Mouse (Mus musculus) neutrophil, adult 5-6 weeks (primary cell): ENCODE measurements around the gene Prss22. TPM values are rescaled to one million over a fixed set of nuclear protein-coding genes. Genes with fewer than 3 reads are reported as not detected.

Source experiments
- ATAC-seq: fragments of 151-379, 151-347 bp; 2 replicates; pipeline ENCODE4 v1.8.0; 2017; ENCODE audit warnings: mild to moderate bottlenecking, moderate TSS enrichment; ENCODE audit not compliant: insufficient number of reproducible peaks, poor library complexity, low FRiP score, severe bottlenecking; ENCODE audit errors: extremely low read depth
- total RNA-seq: library from RNA; stranded (forward); fragments of 200-1000 nt; gene quantifications from 2 replicates; pipeline ENCODE4 v1.2.3, GENCODE M21; 2017

Prss22 gene
- total RNA-seq, 1 experiment from 2014 or later, result 3.7 TPM

DNA sequence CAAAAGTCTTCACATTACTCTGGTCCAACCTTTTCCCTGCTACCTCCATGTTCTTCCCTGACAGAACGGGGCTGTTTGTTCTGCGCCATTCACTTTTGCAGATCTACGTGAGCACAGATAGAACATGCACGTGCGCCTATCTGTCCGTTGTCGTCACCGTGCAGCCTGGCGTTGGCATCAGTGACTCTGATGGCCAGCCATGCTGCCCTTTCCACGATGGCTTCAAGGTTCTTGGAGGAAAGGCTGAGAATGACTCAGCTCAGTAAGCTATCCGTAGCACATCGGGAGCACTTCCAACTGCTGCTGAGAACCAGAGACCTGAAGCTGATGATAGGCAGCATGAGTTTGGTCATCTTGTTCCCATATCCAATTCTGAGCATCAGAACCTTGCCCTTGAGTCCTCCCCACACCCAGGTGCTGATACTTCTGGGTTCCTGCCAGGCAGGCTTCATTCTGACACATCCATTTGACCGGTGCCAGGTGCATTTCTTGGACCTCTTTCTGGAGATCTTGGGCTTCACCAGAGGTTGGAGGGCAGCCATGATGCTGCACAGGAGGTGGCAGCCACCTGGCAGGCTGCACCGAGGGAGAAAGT lies 6.3 kb upstream of the Prss22 start:
- no peak for ATAC-seq

DNA sequence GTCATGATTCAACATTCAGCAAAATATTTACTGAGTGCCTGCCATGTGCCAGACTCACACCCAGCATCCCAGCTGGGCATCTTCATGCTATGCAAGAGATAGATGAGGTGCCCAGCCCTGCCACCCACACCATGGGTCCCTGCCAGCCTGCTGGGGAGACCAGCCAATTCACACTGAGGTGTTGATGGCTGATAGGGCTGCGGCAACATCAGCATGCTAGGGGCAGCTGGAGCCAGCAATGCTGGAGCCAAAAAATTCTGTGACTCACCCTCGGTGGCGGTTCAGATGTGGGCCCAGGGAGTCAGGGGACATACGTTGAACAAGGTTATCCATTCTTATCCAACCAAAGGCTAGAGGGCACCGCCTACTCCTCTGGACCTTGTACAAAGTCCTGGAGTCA lies 2.5 kb upstream of the Prss22 start:
- ATAC-seq, result no peak

DNA sequence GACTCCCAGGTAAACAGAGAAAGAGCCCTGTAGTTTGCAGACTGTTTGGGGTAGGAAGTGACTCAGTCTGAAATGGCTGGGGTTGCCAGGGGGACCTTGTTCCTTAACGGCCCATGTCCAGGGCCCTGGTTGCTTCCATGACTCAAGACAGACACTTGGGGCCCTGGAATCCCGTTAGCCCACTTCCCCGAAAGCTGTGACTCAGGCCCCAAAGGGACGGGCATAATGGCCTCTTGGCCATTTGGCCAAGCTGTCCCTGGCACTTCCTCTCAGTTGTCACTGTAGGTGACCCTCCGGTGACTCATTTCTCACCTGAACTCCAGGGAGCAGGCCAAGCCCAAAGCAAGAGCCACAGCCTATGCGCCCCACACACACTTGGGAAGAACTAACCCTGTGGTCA lies 483 bp upstream of the Prss22 start:
- no peak for ATAC-seq

DNA sequence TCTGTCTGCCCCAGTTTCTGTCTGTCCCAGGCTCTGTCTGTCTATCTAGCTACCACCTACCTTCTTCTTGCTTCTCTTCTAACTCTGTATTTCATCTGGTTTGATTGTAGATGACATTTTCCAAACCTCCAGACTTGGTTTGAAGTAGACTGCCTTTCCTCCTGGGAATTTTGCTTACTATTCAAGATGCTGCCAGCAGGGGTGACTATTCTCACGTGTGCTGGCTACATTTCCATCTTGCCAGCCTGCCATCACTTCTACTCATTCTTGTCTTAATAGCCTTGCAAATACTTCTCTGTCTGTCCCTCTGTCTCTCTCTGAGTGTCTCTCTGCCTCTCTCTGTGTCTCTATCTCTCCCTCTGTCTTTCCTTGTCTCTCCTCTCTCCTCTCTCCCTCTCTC lies 2.5 kb downstream of the Prss22 start:
- ATAC-seq, result no peak

DNA sequence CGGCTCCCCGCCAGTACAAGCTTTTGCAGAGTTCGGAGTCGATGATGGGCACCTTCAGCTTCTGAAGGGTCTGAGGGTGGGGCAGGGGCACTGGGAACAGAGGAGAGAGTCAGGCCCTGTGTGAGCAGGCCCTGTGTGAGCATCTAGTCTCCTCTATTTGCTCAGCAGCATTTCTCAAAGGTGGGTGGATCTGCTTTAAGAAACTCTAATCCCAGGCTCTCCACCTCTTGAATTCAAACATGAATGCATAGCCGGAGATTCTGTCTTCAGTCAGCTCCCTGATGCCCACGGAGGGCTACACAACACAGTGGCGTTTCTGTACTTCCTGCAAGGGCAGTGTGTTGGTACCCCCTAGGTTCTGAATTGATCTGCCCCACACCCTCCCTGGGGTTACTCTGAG lies 3.2 kb downstream of the Prss22 start:
- ATAC-seq, result no peak

DNA sequence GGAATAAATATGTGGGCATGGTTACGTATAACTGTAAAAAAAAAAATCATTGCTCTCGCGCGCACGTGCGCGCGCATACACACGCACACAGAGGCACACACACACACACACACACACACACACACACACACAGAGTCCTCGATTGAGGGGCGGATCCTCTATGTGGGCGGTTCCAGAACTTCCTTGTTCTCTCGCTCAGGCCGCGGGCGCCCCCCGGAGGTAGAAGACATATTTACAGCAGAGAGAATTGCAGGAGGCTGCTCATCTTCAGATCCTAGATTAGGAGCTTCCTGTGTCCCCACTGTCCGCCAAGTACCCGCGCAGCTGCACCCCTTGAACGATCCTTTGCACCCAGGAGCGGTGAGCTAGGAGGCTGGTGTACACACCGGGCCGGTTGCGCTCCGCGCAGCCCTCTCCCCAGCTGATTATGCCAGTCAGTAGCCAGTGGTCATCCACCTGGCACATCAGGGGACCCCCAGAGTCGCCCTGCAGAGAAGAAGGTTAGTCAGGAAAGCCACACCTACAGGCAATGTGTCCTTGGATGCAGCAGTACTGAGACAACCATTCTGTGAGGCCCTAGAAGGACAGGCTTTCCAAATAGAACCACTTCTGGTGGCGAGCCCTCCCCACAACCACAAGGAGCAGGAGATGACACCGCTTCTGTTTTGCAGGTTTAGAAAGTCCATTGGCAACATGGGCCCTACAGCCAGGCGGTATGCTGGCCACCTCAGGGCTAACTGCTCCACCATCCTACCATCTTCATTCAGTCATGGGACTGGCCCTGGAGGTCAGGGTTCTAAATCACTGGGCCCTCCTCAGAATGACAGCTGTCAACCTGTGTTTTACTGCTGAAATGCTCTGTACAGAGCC lies 4.1 kb downstream of the Prss22 start:
- peak; percentile 37; the same call in 1 of the 2 replicates for ATAC-seq

DNA sequence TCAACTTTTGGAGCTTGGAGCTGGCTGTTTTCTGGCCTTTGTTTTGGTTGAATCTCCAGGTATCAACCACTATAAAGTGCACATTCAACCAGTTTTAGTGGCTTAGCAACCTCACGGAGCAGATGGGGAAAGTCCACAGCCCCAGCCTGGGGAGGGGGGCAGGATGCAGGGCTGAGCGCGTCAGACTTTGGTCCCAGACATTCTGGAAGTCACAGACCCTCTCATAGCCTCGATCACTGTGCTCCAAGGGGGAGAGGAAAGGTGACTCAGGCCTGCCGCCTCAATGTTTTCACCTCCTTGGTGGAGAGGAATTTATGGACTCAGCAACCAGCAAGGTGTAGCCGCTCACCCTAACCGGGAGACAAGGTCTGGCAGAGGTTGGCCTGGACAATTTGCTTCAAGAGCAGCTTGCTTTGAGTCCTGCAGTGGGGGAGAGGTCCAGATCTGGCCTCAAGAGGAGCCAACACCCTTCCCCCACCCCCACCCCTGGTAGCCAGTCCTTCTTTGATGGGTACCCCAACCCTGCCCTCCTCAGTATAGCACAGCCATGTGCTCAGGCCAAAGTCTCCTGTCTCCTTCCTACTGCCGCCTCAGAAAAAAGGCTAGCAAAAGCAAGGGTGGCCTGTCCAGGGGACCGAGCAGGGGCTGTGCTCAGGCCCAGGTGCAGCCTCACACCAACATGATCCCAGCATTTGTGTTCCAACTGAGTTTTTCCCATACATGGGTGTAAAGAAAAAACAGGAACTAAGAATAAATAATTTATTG lies 4.9 kb downstream of the Prss22 start:
- ATAC-seq, result no peak

DNA sequence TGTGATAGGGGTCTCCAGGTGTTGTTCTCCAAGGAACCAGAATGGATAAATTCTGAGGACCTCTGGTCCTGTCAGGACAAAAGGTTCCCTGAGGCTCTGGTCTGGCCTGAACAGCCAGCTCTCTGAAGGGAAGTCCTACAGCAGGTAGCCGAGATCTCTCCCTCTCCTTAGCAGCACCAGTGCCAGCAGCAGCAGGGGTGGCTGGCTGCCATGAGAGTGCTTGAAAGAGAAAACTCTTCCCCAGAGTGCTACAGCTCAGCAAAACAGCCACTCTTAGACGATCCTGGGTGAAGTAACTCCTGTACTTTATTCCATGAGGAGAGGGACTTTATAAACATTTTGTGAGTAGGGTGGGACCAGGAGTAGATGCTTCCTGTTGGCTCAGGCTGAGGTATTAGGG lies 8.1 kb downstream of the Prss22 start:
- ATAC-seq, result no peak

DNA sequence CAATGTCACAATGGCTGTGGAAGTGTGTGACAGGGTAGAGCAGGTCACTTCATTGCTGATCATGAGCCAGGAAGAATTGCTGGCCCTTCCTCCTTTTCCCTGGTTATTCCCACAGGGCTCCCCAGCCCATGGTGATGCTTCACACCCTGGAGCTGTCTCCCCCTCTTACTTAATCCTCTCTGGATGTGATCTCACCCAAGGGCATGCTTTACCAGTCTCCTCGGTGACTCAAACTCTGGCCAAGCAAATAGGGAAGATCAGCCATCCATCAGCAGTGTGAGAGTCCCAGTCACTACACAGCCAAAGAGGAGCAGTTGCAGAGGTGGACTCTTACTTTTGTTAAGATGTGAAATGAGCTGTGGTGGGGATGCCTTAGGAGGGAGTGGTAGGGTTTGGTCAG lies 12.9 kb downstream of the Prss22 start:
- ATAC-seq, result no peak

DNA sequence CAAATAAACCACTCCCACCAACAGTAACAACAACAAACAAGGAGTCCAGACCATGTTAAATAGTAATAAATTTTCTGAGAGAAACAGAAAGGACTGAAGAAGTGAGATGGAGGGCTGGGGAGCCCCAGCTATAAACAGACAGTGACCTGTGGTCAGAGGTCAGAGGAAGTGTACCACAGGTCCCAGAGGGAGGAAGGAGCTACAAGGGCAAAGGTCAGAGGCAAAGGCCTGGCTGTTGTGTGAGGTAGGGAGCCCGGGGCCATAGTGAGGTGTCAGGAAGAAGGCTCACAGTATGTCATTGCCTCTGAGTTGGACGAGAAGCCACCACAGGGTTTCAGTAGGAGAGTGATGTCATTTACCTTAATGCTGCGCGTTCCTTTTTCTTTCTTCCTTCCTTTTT lies 15.0 kb downstream of the Prss22 start:
- no peak for ATAC-seq

DNA sequence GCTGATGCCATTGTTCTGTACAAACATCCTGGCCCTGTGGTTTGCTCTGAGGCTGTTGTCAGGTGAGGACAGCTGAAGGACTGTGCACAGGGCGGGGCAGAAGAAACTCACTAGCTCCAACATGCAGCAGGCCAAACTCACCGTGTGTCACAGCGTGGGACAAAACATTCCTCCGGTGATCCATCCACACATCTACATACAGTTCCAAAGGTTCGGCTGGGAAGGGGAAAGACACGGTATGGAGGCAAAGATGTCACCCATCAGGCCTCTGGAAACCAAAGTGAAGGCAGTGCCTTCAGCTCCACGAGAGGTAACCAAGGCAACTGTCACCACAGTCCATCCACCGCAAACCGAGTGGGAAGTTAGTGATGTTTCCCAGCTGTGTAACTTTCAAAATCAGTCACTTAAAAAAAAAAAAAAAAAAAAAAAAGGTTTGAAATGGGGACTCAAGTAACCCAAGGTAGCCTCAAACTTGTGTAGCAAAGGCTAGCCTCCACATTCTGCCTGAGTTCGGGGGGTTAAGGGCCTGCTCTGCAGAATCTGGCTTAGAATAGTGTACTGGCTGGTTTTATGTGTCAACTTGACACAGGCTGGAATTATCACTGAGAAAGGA lies 17.5 kb downstream of the Prss22 start, which contains the start of gene Prss30:
Gene Prss30 (minus strand): TSS at position 270 of the 613 bp plus-strand sequence.
- ATAC-seq, result no peak

DNA sequence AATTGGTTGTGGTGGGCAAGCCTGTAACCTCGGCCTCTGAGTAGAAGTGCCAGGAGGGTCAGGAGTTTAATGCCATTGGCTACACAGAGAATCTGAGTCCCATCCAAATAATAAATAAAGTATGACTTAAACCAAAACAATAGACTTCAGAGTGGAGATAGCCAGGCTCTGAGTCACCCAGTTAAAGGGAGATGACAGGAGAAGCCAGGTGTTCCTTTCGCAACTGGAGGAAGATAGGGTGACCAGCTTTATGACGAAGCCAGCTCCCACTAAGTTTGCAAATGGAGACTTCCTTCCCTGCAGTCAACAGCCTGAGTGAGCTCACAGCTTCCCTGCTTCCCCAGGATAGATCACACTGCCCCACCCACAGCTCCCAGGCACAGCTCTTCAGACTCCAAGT lies 18.4 kb downstream of the Prss22 start:
- ATAC-seq, result no peak

DNA sequence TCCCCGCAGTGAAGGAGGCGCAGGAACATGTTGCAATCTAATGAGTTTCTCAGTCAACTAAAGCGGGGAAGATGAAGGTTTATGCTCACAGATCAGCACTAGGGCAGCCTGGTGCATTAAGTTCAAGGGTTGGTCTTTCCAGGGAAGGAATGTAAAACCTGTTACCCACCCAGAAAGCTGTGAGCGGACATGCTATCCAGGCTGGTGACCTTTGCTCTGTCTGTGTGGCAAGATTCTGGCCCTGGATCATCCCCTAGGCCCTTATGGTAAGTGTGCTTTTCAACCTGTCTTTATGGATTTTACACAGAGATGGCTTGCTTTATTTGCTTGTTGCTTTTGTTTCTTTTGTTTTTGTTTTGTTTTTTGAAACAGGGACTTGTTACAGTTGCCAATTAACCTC lies 21.2 kb downstream of the Prss22 start:
- ATAC-seq, result no peak

DNA sequence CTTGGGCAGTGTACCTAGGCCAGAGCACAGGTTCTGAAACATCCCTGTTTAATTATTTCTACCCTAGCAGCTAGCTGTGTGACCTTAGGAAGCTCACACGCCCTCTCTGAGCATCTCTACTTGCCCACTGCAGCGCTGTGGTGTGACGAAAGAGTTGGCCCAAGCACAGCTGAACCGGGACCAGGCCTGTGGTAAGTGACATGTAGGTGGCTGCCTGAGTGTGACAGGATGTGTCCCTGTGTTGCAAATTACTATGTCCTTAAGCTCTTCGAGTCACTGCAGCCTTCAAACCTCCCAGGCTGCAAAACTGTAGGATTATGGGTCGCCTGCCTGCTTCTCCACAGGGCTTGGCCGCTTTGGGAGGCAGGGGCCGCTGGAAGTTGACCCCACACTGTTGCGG lies 26.6 kb downstream of the Prss22 start:
- ATAC-seq, result no peak

DNA sequence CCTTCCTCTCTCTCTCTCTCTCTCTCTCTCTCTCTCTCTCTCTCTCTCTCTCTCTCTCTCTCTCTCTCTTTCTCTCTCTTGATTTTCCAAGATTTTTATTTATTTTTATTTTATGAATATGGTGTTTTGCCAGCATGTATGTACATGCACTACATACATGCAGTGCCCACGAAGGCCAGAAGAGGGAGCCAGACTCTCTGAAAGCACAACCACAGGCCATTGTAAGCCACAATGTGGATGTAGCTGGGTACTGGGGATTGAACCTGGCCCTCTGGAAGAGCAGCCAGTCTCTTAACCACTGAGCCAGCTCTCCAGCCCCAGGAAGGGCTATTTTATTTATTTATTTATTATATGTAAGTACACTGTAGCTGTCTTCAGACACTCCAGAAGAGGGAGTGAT lies 28.7 kb downstream of the Prss22 start:
- no peak for ATAC-seq

DNA sequence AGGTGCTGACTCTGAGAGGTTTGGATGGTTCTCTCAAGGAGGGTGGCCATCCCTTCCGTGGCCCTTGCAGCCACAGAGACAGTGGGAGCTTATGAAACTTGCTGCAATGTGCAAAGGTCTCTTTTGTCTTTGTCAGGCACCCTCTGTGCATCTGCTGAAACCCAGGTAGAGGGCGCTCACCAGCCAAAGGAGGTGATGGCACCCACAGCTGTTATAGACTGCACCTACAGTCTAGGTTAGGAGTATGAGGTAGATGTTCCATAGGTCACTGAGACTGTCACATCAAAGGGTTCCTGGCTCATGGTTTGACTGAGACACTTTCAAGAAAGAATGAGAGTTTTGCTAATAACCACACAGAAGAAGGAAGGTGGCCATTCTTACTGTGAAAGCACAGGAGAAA lies 29.1 kb downstream of the Prss22 start:
- no peak for ATAC-seq

DNA sequence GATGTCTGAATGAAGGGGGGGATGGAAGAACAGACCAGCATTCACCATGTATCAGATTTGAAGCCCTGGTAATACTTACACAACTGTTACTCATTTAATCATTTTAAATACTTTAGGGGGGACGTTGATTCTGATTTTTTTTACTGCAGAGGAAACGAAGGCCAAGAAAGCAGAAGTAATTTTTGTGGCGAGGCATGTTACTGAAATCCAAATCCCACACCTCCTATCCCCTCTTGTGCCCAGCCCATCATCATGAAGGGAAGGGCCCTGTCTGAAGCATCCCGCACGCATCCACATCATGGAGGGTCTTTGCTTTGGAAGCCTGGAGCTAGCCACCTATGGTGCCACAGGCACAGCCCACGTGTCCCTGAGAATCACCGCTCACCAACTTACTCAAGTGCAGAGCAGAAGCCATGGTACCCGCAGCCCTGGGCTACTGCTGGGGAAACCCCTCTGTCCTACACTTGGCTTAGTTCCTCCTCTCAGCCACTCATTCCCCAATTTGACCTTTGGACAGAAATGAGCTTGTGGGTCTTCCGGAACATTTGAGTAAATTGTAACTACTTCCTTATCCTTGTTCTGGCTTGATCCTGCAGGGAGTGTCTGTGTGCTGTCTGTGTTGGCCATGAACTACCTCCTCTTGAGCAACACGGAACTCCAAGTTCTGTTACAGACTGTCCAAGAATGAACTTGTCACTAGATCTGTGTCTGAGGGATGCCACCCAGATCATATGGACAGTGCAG lies 31.1 kb downstream of the Prss22 start:
- ATAC-seq, result peak; percentile 17; the same call in 1 of the 2 replicates

DNA sequence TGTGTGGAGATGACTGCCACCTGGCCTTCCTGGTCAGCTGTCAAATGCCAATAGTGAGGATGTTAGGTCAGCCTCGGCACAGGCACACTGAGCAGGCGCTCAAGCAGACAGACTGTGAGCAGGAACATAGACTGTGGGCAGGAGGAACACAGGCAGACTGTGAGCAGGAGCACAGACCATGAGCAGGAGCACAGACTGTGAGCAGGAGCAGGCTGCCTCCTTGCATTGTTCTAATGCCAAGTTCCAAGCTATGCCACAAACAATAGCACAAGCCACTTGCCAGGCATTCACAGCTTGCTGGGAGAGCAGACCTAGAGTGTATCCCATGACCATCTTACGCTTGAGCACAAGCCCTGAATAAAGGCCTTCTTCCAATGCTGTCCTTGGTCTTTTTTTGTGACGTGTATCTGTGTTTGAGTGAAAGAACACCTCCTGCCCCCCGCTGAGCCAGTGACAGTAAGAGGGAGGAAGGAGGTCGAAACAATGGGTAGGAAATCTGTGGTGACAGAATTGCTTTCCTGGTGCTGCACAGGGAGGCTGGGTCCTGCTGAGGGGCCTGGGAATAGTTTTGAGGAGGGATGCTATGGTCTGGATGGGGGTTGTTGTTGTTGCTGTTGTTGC lies 32.0 kb downstream of the Prss22 start:
- ATAC-seq, result no peak
